Mouse (Mus musculus) C2C12 (cell line): Measurements from ENCODE around the gene Kidins220. TPM values are rescaled to one million over a fixed set of nuclear protein-coding genes. Genes with fewer than 3 reads are reported as not detected.

Experiments
- H3K27me3 ChIP-seq: one replicate; pipeline ENCODE4 v1.6.1; 2011; ENCODE audit not compliant: control insufficient read depth, insufficient read depth, insufficient read length
- H3K36me3 ChIP-seq: one replicate; pipeline ENCODE4 v1.6.1; 2011; ENCODE audit not compliant: control insufficient read depth, insufficient read depth
- H3K4me3 ChIP-seq: one replicate; pipeline ENCODE4 v1.5.1; 2011; ENCODE audit warnings: mild to moderate bottlenecking, control low read depth; ENCODE audit not compliant: poor library complexity, insufficient read depth, severe bottlenecking
- H3K79me2 ChIP-seq: one replicate; pipeline ENCODE4 v1.6.1; 2011; ENCODE audit not compliant: control insufficient read depth, insufficient read depth
- H3K79me3 ChIP-seq: one replicate; pipeline ENCODE4 v1.6.1; 2011; ENCODE audit warnings: low read depth, control low read depth
- H3ac ChIP-seq: one replicate; pipeline ENCODE3; 2011; ENCODE audit warnings: low read depth; ENCODE audit not compliant: control insufficient read depth, insufficient read length
- CEBPB ChIP-seq: IDR thresholded peaks from one replicate; pipeline ENCODE4 v1.6.1; 2011; ENCODE audit warnings: low read depth, mild to moderate bottlenecking, control low read depth, moderate library complexity
- CTCF ChIP-seq: IDR thresholded peaks from one replicate; pipeline ENCODE4 v1.5.1; 2011; ENCODE audit not compliant: control insufficient read depth, insufficient read depth, insufficient read length
- FOSL1 ChIP-seq: IDR thresholded peaks from one replicate; pipeline ENCODE4 v1.8.0; 2011; ENCODE audit warnings: mild to moderate bottlenecking, low read length; ENCODE audit not compliant: poor library complexity, insufficient read depth, severe bottlenecking
- MAX ChIP-seq: IDR thresholded peaks from one replicate; pipeline ENCODE4 v1.6.1; 2011; ENCODE audit warnings: mild to moderate bottlenecking, control low read depth
- MYOD1 ChIP-seq: IDR thresholded peaks from one replicate; pipeline ENCODE4 v1.6.1; 2011; ENCODE audit warnings: low read depth; ENCODE audit not compliant: control insufficient read depth, insufficient read length
- MYOG ChIP-seq: IDR thresholded peaks from one replicate; pipeline ENCODE4 v1.6.1; 2011; ENCODE audit not compliant: control insufficient read depth, insufficient read length; ENCODE audit errors: extremely low read depth
- USF1 ChIP-seq: IDR thresholded peaks from one replicate; pipeline ENCODE4 v1.6.1; 2011; ENCODE audit warnings: low read depth, mild to moderate bottlenecking, control low read depth, moderate library complexity
- polyA plus RNA-seq: library from polyadenylated mRNA; unstranded; fragments of >200 nt; fragmentation: generic; extraction: Trizol; gene quantifications from one replicate; pipeline ENCODE4 v1.2.1, GENCODE M21; 2012; ENCODE audit warnings: missing spikeins

Kidins220 gene
- polyA plus RNA-seq, 1 experiment, result 8.9 TPM

GRCm38 (mm10) chr12:25026308-25026707, 51.6 kb downstream of the Kidins220 start:
- H3K79me2 ChIP-seq, result no peaks in the 10 kb centered on the region
- H3K4me3 ChIP-seq, result no peak overlapping the region
- H3K36me3 ChIP-seq, result no peaks in the 10 kb centered on the region
- H3ac ChIP-seq, result no peak overlapping the region
- no peak for TF ChIP-seq CTCF
- TF ChIP-seq MYOG, result no peak
- no peak for TF ChIP-seq USF1
- TF ChIP-seq MAX, result no peak
- TF ChIP-seq FOSL1, result no peak
- no peak for TF ChIP-seq MYOD1
- no peak for TF ChIP-seq CEBPB
- no peaks in the 10 kb centered on the region for H3K79me3 ChIP-seq
- H3K27me3 ChIP-seq, result no peaks in the 10 kb centered on the region

DNA sequence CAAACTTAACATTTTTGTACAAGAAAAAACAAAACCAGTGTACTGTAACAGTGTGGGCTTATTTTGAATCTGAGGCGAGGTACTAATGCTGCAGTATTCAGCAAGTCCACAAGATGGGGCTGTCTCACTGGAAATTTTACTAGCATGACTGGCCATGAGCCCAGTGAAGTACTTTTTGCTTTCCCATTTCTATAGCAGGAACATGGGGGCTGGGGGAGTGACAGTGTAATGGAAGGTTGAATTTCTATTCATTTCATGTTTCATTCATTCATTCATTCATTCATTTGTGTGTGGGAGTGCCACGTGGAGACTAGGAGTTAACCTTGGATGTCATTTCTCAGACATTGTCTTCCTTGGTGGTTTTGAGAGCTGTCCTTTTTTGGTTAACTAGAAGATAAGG, 52.7 kb downstream of the Kidins220 start:
- H3K27me3 ChIP-seq, result no peaks in the 10 kb centered on the region
- H3K4me3 ChIP-seq, result no peak overlapping the region
- H3ac ChIP-seq, result no peak overlapping the region
- TF ChIP-seq MYOG (no peak), MYOD1 (no peak), FOSL1 (no peak), MAX (no peak), CEBPB (no peak), CTCF (peak; percentile 50)
- no peaks in the 10 kb centered on the region for H3K79me2 ChIP-seq
- H3K79me3 ChIP-seq, result no peaks in the 10 kb centered on the region
- no peaks in the 10 kb centered on the region for H3K36me3 ChIP-seq

GRCm38 (mm10) chr12:25033662-25034337, 59.1 kb downstream of the Kidins220 start:
- H3K36me3 ChIP-seq, result peaks cover 12% of the 10 kb centered on the region
- H3K79me3 ChIP-seq, result no peaks in the 10 kb centered on the region
- H3ac ChIP-seq, result no peak overlapping the region
- H3K79me2 ChIP-seq, result no peaks in the 10 kb centered on the region
- H3K27me3 ChIP-seq, result no peaks in the 10 kb centered on the region
- no peak overlapping the region for H3K4me3 ChIP-seq
- no peak for TF ChIP-seq MYOG
- TF ChIP-seq CEBPB, result no peak
- TF ChIP-seq CTCF, result no peak
- no peak for TF ChIP-seq FOSL1
- no peak for TF ChIP-seq USF1
- no peak for TF ChIP-seq MAX
- TF ChIP-seq MYOD1, result no peak

DNA sequence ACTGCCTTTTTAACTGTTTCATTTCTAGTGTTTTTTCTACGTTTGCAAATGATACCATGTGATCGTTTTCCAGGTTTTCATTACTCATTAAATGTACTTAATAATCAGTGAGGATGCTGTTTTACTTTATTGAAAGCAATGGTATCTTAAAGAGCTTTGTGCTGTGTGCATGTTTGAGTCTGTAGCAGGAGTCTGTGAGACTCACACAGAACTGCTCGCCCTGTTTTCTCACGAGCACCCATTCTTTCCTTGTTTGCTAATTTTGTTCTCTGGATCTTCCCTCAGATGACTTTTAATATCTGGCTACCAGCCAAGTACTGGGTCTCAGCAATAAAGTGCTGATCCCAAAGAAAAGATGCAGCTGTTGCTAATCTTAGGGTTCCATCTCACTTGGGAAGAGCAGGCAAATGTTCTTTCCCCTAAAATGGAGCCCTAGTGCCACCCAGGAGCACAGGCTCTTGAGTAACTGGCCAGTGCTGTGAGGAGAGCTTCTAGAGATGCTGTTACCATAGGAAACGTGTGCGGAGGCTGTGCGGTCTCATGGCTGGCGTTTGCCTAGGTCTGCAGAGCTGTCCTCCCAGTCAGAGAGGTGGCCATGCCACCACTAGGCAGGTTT, 59.7 kb downstream of the Kidins220 start:
- H3ac ChIP-seq, result no peak overlapping the region
- H3K79me2 ChIP-seq, result no peaks in the 10 kb centered on the region
- no peak overlapping the region for H3K4me3 ChIP-seq
- H3K36me3 ChIP-seq, result peaks cover 12% of the 10 kb centered on the region
- no peaks in the 10 kb centered on the region for H3K27me3 ChIP-seq
- no peak for TF ChIP-seq CEBPB
- no peak for TF ChIP-seq MAX
- TF ChIP-seq MYOD1, result no peak
- TF ChIP-seq USF1, result no peak
- no peak for TF ChIP-seq CTCF
- TF ChIP-seq FOSL1, result no peak
- H3K79me3 ChIP-seq, result no peaks in the 10 kb centered on the region

- Histone ChIP-seq H3K79me2 (no peaks in the 10 kb centered on the region), H3K4me3 (no peak overlapping the region), H3K79me3 (no peaks in the 10 kb centered on the region), H3K27me3 (no peaks in the 10 kb centered on the region), H3ac (no peak overlapping the region), H3K36me3 (peaks cover 17% of the 10 kb centered on the region)
- TF ChIP-seq USF1 (no peak), CTCF (no peak), MYOD1 (no peak), CEBPB (no peak), MAX (no peak)
These were observed 61.3 kb downstream of the Kidins220 start for GRCm38 (mm10) chr12:25036024-25036423.

DNA sequence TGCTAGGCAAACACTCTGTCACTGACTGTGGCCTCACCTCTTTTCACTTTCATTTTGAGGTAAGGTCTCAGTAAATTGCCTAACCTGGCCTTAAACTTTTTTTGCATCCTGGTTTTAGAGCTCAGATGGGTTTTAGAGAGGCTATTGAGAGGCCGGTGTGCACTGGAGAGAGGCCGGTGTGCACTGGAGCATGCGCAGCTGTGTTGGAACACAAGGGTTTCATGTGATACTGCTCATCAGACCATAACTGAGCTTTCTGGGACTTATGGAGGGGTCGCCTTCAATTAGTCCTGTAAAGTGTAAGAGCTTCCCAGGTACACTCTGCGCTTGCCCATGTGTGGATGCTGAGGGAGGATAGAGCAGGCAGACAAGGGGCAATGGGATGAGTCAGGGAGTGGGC, 62.5 kb downstream of the Kidins220 start:
- no peak for TF ChIP-seq MYOG
- no peak for TF ChIP-seq USF1
- TF ChIP-seq MYOD1, result no peak
- no peak for TF ChIP-seq CTCF
- no peak for TF ChIP-seq CEBPB
- TF ChIP-seq FOSL1, result no peak
- TF ChIP-seq MAX, result no peak
- H3K79me2 ChIP-seq, result no peaks in the 10 kb centered on the region

More for the DNA sequence above, 62.5 kb downstream of the Kidins220 start:
- Histone ChIP-seq H3K4me3 (no peak overlapping the region), H3K79me3 (no peaks in the 10 kb centered on the region), H3K36me3 (peaks cover 17% of the 10 kb centered on the region), H3K27me3 (no peaks in the 10 kb centered on the region), H3ac (no peak overlapping the region)
